Mouse (Mus musculus) MN1 (cell line): ENCODE data around the gene Trafd1.
A peak's percentile ranks its signal among the peaks of the same experiment; 100 is the strongest.

ENCODE experiments used
- DNase-seq: peaks from one replicate; pipeline ENCODE4 v3.0.0-alpha.2; 2016; ENCODE audit warnings: low spot score

Trafd1 gene

GRCm38 (mm10) chr5:121384757-121385460 is 523 bp downstream of the Trafd1 start:
- DNase-seq = peak; percentile 84

- DNase-seq = peak; percentile 41
Observed at GRCm38 (mm10) chr5:121383857-121384756, 1.3 kb downstream of the Trafd1 start.

DNA sequence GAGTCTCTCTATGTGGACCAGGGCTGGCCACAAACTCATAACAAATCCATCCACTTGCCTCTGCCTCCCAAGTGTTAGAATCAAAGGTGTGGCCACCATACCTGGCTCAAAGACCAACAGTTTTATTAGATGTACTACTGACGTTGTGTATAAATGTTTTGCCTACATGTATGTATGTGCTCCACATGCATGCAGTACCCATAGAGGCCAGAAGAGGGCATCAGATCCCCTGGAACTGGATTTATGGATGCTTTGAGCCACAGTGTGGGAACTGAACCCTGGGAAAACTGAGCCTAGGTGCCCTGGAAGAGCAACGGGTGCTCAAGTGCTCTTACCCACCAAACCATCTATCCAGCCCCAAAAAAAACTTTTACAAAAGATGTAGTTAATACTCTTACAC is 4.7 kb downstream of the Trafd1 start:
- DNase-seq = no peak

DNA sequence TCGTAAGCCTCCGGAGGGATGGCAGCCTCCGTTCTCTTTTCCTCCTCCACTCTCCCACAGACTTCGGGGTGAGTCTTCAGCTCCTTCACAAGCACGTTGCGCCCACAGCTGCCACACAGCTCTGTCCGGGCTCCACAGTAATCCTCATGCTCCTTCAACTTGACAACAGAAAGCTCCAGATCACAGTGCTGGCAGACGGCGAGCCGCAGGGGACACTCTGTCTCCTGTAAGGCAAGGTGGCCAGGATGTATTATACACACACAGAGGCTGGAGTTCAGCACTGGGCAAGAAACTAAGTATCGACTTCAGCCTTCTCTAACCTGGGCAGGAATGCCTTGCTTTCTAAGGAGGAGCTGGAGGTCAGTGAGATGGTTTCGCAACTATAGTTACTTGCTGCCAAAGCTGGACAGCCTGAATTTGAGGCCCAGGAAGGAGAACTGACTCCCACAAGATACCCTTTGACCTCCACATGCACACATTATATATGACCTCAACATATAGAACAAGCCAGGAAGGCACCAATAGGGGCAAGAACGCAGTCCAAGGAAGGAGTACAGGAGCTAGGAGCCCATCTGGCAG is 6.7 kb downstream of the Trafd1 start:
- DNase-seq = no peak

DNA sequence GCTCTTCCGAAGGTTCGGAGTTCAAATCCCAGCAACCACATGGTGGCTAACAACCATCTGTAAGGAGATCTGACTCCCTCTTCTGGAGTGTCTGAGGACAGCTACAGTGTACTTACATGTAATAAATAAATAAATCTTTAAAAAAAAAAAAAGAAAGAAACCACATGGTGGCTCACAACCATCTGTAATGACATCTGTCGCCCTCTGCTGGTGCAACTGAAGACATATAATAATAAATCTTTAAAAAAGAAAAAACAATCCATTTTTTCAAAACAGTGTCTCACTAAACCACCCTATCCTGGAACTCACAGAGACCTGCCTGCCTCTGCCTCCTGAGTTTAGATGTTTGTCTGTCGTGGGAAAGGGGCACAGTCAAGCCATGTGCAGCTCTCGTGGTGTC is 8.5 kb downstream of the Trafd1 start:
- peak; percentile 46 for DNase-seq

GRCm38 (mm10) chr5:121374790-121375189 is 10.6 kb downstream of the Trafd1 start:
- no peak for DNase-seq

DNA sequence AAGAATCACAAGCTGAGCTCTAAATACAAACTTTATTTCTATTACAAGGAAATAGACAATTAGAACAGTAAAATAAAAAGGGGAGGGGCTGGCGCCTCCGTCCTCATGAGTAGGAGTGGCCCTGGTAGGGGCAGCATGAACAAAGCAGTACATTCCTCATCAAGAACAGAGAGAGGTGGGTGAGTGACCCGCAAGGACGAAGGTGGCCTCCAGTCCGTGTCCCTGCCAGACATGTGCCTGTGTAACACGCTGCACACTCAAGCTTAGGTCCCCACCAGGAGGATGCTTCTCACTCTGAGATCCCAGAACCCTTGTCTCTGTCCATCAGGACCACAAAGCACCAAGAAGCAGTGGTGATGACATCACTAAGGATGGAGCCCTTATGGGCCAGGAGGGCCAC is 13.7 kb downstream of the Trafd1 start:
- no peak for DNase-seq

- DNase-seq = no peak
Observed at GRCm38 (mm10) chr5:121367255-121367654, 18.2 kb downstream of the Trafd1 start.

- no peak for DNase-seq
Observed at GRCm38 (mm10) chr5:121366449-121367225, 18.8 kb downstream of the Trafd1 start.

GRCm38 (mm10) chr5:121363441-121363840 is 22.0 kb downstream of the Trafd1 start:
- DNase-seq = no peak

DNA sequence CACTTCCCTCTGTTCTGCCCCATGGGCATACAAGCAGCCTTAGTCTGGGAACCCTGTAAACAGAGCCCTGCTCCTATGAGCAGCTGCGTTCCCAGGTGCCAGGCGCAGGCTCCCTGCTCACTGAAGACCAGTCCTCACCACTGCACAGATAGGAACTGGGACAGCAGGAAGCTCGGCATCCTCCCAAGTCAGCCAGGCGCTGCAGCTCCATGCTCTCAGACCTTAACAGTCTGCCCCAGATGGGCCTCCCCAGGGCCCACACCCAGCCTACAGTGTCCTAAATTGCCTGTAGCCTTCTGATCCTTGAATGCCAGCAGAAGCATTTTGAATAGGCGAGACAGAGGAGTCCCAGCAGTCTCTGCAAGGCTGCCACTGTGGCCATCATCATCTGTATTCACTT is 23.7 kb downstream of the Trafd1 start:
- DNase-seq = no peak

GRCm38 (mm10) chr5:121359229-121359628 is 26.2 kb downstream of the Trafd1 start:
- no peak for DNase-seq

- no peak for DNase-seq
Observed at GRCm38 (mm10) chr5:121343997-121344396, 41.4 kb downstream of the Trafd1 start.

- no peak for DNase-seq
Observed at GRCm38 (mm10) chr5:121342490-121342889, 42.9 kb downstream of the Trafd1 start.

DNA sequence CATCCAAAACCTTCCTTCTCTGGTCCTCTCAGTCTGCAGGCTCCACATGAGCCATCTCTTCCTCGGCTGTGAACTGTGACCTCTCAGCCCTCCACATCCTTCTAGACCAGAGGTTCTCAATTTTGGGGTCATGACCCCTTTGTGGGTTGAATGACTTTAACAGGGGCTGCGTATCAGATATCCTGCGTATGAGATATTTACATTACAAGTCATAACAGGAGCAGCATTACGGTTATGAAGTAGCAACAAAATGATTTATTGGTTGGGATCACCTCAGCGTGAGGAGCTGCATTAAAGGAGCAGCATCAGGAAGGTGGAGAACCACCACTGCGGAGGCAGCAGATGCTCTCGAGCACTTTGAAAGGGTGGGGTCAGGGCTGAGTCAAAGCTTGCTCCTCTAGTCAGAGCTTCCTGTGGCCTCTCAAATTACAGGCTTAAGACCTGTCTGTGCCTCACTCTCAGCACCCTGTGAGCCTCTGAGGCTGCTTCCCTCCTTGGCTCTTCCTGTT is 44.4 kb downstream of the Trafd1 start:
- DNase-seq = no peak

DNA sequence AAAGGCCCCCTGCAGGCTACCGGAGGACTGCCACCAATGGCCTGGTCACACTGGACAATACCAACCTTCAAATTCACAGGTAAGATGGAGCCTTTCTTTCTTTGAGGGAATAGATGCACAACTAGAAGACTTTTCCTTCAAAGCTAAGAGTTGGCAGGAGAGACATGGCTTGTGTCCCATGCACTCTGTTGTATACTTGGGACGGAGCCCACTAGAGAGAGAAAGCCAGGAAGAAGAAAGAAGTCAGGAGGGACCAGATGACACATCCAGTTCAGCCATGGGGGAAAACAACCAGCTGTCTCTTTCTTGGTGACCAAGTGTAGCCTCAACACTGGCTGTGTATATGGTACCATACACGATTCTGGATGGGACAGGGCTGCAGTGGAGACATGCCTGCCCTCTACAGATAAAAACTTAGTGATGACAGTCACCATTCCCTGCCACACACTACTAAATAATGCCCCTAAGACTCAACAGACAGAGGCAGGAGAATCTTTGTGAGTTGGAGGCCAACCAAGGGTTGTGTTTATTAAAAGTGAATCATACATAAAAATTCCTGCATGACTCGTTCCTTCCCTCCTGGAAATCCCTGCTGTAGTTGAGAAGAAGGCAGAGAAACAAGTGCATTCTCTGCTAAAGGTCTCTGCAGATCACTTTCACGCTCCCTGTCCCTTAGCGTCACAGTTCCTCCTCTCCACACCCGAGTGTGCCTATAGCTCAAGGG is 45.8 kb downstream of the Trafd1 start:
- no peak for DNase-seq

- no peak for DNase-seq
Observed at GRCm38 (mm10) chr5:121336776-121337175, 48.7 kb downstream of the Trafd1 start.

GRCm38 (mm10) chr5:121336009-121336408 is 49.4 kb downstream of the Trafd1 start:
- no peak for DNase-seq

GRCm38 (mm10) chr5:121335426-121335825 is 50.0 kb downstream of the Trafd1 start:
- DNase-seq = no peak

GRCm38 (mm10) chr5:121334454-121334853 is 51.0 kb downstream of the Trafd1 start:
- DNase-seq = no peak

DNA sequence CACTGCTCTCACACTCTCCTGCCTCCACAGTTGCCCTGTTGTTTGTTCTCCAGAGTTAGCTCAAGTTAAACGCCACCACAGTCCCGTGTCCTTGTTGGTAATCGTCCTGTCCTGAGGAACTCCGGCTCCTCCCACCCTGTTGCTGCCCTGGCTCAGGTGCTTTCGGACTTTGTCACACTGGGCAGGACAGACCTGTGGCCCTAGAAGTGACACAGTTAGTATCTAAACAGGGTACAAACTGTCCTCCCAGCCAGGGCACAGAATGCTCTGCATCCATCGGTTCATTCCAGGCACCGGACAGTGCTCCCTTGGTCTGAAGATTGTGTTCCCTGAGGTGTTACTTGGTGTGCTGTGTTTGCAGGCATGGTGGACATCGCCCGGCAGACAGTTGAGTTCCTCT is 51.5 kb downstream of the Trafd1 start:
- DNase-seq = no peak
